Mouse (Mus musculus) heart, adult 11 months (tissue): ENCODE data around the gene Ecm1.
A peak's percentile ranks its signal among the peaks of the same experiment; 100 is the strongest.

Source experiments
- DNase-seq: peaks from one replicate; pipeline ENCODE4 v3.0.0; 2022

Ecm1 gene

DNA sequence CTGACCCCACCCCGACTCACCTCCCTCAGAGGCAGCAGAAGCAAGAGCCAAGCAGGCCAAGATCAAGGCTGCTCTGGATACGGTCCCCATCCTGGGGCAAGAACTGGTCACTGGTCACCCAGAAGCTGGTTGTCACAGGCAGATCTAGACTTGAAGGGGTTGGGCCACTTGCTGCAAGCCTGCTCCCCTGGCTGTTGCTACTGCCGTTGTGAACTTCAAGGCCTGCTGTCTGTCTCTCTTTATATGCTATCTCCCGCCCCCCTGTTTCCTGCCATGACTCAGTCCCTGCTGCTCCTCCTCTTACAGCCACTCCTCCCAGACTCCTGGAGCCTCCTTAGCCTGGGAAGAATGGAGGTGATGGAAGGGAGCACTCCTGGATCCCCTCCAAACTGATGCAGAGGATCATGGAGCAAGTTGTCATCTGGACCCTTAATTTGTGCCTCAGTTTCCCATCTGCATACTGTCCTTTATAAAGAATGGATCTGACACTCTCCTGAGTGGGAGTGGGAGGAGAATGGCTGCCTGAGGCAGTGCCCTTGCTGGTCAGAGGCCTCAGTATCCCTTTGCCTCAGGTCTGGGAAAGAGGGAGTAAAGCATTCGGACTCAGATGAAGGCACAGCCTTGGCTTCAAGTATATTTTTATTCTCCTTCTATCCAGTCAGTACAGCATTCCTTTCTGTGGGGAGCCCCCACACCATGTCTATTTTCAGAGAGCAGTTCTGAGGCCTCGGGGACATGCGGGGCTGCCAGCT, at the start of gene Ecm1:
Gene Ecm1 (minus strand): TSS at position 217 of the 752 bp plus-strand sequence.
- DNase-seq: peak; percentile 99

DNA sequence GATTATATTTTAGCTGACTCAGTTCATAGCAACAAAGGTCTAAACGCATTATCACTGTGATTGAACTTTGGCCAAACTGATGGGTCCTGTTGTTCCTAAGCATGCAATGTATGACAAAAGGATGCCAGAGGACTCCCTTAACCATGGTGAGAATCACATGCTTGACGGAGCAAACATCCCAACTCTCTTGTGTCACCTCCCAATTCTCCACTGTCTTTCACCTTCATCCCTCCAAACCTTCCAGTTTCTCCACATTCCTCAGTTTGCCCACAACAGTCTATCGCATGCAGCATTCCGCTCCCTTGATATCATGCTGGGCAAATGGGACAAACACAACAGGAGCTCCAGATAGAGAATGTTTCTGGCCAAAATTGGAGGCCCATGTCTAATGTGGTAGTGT, 46.1 kb upstream of the Ecm1 start:
- peak; percentile 2 for DNase-seq

DNA sequence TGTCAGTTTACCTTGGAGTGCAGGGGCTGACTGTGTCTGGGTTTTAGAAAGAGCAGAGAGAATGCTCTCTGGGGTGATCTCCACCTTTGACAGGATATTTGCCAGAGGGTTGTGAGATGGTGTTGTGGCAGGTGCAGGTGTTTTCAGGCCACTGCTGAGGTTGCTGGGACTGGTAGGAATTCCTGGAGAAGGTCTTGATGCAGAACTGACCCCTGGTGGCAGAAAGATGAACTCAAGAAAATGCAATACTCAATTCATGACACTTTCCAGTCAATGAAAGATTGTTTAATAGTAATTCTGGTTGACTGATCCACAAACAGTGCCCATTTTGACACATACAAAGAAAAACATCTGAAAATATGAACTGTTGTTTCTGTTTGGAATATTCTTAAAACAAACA, 32.6 kb upstream of the Ecm1 start:
- no peak for DNase-seq

DNA sequence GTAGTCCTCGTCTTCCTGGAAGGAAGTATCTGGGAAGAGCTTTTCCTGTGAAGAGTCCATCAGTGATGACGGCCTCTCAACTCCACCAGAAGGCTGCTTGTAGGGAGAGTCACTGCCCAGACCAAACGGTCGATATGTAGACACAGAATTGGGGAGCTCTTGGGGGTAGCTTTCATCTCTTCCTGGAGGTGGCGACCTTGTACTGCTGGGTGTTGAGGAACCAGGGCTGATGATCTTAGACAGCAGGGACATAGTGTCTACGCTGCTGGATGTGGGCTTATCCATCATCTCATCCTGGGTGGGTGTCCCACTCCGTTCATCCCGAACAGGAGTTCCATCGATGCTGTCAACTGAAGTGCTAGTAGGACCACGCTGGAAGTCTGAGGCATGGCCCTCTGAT, 26.2 kb upstream of the Ecm1 start:
- peak; percentile 87 for DNase-seq

DNA sequence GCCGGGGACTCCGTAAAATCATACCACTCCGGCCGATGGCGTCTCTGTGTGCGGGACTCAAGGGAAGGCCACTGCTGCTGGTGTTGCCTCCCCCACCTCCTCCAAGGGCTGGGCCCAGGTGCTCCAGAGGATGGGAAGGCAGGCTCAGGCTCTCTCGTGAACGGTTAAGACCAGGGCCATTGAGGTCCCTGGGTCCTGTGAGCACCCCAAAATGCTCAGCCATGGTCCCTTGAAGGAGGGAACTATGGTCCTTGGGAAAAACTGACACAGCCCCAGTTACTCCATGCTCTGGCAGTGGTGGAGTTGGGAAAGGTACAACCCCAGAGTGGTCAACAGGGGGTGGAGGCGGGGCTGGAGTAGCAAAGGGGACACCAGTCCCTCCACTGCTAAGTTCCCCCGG, 24.4 kb upstream of the Ecm1 start:
- DNase-seq: peak; percentile 90

DNA sequence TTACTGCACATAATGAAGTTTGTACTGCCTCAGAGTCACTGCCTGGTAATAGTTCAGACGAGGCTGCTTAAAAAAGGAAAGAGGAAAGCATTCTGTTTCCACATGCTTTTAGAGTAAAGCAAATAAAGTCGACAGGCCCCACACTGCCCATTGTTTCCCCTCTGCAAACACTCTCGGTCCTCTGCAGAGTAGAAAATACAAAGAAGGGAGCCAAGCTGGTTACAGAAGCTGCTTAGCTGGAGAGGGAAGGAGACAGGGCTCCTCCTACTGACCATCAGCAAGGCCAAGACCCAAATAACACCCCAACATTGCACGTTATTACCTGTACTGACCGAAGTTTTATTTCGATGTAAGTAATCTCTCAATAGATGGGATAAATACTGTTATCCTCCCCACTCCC, 23.6 kb upstream of the Ecm1 start:
- DNase-seq: peak; percentile 84

DNA sequence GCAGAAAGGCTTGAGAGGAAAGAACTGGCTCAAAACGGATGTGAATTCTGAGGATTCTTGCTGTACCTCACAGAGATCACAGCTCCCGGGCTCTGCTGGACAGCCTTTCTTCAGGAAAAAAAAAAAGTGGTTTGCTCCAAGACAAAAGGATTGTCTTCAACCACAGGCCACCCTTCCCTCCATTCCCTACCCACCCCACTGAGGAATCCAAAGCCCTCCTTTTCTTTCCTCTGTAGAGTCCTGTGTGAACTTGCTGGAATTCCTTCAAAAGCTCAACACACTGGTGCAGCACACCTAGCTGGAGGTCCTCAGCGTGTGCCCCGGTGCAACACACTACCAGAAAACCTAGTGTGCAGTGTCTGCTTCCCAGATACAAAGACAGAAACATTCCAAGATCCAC, 22.4 kb upstream of the Ecm1 start:
- peak; percentile 55 for DNase-seq

DNA sequence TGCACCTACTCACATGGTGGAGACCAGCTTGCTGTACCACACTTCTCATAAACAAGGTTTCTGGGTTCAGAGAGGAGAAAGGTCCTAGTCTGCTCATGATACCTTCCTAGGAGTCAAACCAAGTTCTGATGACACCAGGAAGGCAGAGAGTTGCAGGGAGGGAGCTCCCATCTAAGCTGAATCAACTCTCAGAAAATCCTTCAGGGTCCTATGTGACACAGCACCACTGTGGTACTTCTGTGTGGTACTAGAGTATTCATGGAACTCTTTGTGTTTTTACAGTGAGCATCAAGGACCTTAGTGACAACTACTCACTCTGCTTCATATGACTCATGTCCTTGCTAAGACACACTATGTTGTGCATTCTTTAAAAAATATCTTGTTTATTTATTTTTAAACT, 21.3 kb upstream of the Ecm1 start:
- DNase-seq: peak; percentile 48

DNA sequence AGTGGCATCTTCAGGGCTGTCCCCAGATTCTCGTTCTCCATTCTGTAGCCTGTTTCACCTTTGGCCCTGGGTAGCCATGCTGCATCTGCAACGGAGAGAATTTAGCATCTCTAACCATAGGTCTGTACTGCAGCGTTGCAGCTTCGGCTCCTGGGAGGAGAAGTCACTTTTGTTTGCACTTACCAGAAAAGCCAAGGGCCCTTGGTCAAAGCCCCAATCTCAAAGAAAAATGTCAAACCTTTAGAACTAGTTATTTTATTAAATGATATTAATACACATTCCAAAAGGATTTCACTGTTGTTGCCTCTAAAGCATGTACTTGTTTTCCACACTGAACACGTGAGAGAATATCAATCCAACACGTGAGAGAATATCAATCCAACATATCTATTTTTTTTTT, 20.7 kb upstream of the Ecm1 start, which contains the start of gene Tars2:
Gene Tars2 (minus strand): TSS at position 101 of the 400 bp plus-strand sequence.
- peak; percentile 83 for DNase-seq

DNA sequence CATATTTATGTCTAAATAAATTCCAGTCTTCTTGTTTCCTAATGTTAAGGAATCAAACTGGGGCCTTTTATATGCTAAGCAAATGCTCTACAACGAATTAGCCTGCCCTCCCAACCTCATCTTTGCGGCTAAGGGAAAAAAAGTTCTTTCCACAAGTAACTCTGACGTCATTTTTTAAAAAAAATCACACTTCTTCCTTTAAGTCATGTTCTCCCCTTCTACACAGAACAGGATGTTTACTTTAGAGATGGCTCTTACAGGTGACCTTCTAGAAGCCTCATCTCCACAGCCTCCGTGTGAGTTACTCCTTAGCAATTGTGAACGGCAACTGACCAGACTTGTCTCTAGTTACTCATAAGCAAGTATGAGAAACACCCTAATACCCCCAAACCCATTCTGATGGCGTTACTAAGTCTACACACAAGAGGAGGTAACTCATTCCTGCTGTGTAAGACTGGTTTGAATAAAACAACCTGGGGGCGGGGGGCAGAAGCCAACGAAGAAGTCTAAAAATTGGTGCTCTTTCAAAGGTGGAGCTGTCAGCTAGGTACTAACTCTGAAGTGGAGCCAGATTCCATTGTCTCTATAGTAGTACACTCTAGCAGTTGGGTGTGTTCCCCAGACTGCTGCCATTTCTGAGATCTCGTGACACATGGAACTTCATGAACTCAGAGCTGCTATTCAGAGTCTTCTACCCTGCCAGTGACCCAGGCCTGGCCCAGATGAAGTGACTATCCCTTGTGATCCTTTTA, 19.3 kb upstream of the Ecm1 start:
- DNase-seq: peak; percentile 68

DNA sequence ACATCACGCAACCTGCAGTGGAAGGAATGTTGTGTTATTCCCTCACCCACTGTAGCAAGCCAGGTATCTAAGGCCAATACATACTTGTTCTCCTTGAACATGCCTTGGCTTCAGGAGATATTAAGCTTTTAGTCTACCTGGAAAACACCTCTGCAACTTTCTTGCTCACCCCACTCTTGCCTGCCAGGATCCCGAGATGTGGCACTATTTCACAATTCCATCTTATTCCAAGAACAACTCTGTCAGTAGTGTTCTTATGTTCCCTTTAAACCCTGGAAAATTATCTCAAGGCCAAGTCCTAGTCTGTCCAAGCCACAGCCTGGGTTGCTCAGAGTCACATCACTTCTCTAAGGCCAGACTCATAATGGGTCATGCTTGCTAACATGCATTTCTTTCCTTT, 17.4 kb upstream of the Ecm1 start:
- peak; percentile 80 for DNase-seq

DNA sequence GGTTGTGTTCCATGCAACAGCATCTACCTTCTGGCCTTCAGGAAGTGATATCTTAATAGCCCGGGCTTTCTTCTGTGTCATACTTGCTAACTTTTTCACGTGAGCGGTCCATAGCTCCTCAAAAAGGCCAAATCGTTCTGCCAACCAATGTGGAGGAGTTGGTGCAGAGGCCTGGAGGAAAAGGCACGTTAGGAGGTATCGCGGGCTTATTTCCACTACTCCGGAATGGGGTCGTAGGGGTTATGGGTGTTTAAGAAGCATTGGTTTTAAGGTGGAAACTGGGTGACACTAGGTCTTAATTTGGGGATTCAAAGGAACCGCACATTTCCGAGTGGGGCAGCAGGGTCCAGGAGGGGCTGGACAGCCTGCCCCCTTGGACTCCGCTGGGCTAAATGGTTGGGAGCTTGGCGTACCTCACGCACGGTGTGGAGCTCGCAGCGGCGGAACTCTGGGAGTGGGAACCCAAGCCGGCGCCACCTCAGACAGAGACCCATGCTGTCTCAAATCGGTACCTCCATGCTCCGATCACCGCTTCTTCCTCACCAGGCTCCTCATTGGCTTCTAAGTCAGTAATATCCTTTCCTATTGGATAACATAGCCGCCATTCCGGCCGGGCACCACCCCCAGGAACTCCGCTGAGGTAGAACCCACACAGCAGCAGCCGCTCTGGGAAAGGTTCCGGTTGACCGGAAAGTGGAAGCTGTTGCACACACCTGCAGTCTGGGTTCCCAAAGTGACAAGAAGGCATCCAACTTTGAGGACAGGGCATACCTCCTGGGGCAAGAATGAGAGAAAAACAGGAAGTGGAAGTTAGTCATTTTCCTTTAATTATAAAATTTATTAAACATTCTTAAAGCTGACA, 15.2 kb upstream of the Ecm1 start:
- DNase-seq: peak; percentile 100

DNA sequence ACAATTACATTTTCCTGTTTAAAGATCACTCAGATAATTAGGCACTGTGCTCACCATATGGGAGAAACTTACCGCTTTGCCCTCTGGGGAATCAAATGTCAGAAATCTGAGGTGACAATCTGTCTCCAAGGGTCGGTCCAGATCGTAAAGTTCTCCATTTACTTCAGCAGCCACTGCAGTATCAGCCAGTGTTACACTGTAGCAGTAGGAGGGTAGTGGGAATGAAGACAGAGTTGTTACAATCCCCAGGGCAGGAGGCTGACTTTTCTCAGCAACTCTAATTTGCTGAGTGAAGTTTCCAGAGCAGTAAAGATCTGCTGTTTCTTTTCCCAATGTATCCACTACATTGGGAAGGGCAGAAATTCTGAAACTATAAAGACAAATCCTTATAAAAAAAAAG, 13.6 kb upstream of the Ecm1 start:
- DNase-seq: peak; percentile 64

DNA sequence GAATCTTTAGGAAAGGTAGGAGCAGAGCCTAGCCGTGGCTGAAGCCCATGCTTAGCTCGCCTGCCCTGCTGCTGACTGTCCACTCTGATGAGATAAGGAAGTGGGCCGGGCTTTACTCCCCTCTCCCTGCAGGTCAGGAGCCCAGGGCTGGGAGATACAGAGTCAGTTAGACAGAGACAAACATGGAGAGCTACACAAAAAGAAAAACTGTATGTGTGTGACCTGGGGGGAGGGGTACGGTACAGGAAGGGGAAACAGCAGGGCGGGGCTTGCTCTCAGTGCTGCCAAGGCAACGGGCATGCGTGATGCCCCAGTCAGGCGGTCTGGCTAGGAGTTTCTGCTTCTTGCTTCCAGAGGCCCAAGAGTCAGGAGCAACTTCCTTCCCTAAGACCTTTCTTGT, 1.0 kb upstream of the Ecm1 start:
- peak; percentile 98 for DNase-seq

DNA sequence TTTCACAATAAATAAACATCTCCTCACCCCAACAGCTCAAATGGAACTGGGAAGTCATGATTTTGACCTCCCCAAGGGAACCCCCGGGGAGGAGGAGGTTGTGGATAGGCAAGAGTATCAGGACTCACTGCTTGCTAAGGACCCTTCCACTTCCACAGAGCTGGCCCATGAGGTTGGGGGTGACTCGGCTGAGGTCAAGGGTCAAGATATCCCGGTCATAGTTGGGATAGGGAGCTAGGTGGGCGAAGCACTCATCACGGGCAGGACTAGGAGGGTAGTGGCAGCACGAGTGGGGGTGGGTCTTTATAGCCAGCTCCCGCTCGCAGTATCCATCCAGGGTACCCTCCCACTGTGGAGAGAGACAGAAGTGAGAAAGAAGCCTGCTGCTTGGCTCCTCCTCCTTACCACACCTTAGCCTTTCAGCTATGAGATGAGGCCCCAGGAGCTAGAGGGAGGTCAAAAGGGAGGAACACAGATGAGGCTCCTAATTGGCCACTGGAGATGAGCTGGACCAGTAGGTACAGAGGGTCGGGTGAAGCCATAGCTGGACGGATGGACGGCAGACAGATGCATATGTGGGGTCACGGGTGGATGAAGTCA, 4.2 kb downstream of the Ecm1 start:
- DNase-seq: peak; percentile 93

DNA sequence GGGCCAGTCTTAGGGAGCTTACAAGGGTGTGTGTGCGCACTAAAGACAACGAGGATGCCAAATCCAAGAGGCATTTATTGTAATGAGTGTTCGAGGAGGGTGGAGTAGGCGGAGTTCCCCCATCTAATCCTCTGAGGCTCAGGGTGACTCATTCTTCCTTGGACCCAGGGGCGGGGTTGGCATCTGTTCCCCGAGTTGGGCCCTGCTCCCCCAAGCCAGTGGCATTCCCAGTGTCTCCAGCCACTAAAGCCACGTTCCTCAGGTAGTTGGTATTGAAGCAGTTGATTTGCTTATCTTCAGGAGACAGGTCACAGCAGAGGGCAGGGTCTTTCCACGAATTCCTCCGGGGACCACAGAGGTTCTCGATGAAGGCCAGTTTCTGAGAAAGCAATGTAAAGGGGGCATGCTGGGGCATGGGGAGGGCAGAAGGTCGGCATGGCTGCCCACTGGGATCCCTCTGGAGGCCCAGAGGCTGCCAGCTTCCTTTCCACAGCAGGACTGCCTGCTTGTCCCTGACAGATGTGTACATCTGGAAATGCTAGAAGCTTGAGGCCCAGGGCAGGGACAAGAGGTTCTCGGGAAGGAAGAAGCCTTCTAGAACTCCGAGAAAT, 5.2 kb downstream of the Ecm1 start:
- DNase-seq: peak; percentile 97

DNA sequence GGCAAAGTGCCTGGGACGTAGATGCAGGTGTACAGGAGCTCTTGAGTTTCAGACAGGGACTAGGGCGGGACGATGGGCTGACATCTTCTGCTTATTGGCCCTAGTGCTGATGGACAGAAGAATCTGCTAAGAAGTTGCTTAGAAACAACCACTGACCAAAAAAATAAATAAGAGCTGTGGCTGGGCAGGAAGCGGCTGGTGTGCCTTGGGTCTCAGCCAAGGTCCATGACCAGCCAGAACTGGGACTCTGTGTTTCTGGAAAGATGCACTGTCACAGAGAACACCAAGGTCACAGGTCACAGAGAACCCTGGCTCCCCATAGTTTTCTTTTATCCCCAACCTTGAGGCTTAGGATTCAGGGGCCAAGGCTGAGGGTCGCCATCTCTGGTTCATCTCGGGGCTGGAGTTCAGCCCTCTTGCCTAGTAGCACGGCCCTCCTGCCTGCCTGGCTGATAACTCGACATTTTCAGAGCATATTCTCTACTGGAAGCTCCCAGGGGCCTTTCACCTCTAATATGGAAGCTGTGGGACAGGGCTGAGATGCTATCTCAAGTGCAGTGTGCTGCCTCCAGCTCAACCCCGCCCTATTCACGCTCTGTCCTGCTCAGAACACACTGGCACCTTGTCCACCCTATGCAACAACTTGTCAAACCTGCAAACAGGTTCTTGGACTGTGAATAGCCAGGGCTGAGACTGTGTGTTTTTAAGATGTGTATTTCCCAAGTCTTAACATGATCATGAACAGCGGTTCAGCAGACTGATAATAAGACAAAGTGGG, 6.4 kb downstream of the Ecm1 start:
- peak; percentile 97 for DNase-seq

DNA sequence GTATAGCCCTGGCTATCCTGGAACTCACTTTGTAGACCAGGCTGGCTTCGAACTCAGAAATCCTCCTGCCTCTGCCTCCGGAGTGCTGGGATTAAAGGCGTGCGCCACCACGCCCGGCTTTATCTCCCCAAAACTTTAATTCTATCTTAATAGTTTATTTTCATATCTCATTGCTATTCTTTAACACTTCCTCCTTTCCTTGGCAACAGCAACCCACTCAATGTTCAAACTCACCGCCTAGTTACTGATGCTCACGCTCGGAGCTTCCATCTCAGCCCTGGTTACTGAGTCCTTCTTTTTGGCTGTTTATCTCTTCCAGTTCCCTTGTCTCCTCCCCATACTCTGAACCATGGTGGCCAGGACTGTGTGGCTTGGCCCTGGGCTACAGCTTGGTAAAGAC, 7.1 kb downstream of the Ecm1 start:
- no peak for DNase-seq

DNA sequence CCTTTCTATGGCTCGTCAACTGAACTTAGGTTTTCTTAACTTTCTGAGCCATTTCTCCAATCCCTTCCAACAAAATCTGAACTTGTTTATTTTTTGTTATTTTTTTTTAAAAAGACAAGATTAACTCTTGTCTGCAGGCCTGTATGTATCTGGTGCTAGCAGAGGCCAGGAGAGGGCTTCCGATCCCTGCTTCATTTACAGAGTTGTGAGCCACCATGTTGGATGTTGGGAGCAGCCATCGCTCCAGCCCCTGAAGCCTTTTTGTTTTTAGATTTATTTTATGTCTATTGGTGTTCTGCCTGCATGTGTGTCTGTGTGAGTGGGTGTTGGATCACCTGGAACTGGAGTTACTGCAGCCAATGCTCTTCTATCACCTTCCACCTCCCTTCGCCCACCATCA, 7.6 kb downstream of the Ecm1 start:
- DNase-seq: no peak

DNA sequence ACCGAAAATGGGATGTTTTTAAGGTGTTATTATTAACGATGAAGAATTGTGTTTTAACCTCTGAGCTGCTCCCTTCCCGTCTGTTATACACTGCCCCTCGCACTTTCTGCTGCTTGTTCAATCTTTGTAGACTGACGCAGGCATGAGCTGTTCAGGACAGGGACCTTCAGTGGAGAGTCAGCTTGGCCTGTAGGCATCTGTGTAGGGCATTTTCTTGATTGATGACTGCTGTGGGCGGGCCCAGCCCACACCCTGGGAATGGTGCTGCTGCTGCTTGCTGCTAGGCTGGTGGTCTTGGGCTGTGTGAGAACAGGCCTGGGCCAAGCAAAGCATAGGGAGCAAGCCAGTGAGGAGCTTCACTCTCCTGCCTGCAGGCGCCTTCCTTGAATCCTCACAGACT, 8.9 kb downstream of the Ecm1 start:
- no peak for DNase-seq

DNA sequence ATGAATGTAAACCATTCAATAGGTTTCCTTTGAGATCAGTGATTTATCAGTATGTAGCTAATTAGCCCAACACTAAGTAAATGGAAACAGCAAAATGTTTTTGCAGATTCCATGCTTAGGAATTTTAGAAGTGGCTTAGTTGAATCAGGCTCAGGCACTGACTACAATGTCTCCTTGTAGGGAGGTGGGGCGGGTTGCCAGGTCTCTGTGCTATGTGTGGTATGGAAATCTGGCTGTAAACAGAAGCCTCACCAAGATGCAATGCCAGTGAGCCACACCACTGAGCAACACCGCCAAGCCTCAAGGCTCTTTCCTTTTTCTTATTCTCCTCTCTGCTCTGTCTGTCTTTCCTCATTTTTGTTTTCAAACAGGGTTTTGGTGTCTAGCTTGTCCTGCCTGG, 10.5 kb downstream of the Ecm1 start:
- no peak for DNase-seq
